Mouse (Mus musculus) olfactory bulb, adult 2 months (tissue): ENCODE measurements at regions not wholly inside any gene's neighbourhood (a gene's known extent, or its start where the extent isn't known, plus 50 kb on each side); places are given as distances from the start of the nearest gene placed in this dataset.

Source experiments
- H3K27ac ChIP-seq: fragments of 200-500 bp; 2 replicates; pipeline ENCODE4 v1.5.1; 2012; ENCODE audit warnings: low read depth, low read length; ENCODE audit not compliant: insufficient read depth
- H3K4me1 ChIP-seq: fragments of 200-500 bp; 2 replicates; pipeline ENCODE4 v1.6.1; 2012; ENCODE audit warnings: low read length; ENCODE audit not compliant: control insufficient read depth, insufficient read depth
- H3K4me3 ChIP-seq: fragments of 200-500 bp; 2 replicates; pipeline ENCODE4 v1.5.1; 2012; ENCODE audit warnings: mild to moderate bottlenecking, low read depth, low read length, moderate library complexity; ENCODE audit not compliant: insufficient read depth
- CTCF ChIP-seq: fragments of 200-500 bp; IDR thresholded peaks from 2 replicates; pipeline ENCODE4 v1.5.1; 2012; ENCODE audit warnings: low read depth, mild to moderate bottlenecking, low read length, moderate library complexity; ENCODE audit not compliant: insufficient read depth
- POLR2A ChIP-seq: fragments of 200-500 bp; IDR thresholded peaks from 2 replicates; pipeline ENCODE4 v1.6.1; 2012; ENCODE audit warnings: mild to moderate bottlenecking, low read depth, low read length, moderate library complexity; ENCODE audit not compliant: insufficient read depth
- WGBS: fragments of 180-500 bp; shearing (Covaris S2); methylation state at CpG from one replicate; pipeline ENCODE4 v1.1.7; 2018; 5-methylcytosine and 5-hydroxymethylcytosine counted together

GRCm38 (mm10) chr3:149704478-149704877 is 714.1 kb upstream of the Adgrl2 start:
- TF ChIP-seq CTCF (no peak), POLR2A (no peak)
- no peak overlapping the region for H3K4me3 ChIP-seq
- H3K4me1 ChIP-seq, result no peaks in the 10 kb centered on the region
- WGBS, result 97% methylated on average over 4 of the region's 4 CpGs
- H3K27ac ChIP-seq, result no peak overlapping the region

DNA sequence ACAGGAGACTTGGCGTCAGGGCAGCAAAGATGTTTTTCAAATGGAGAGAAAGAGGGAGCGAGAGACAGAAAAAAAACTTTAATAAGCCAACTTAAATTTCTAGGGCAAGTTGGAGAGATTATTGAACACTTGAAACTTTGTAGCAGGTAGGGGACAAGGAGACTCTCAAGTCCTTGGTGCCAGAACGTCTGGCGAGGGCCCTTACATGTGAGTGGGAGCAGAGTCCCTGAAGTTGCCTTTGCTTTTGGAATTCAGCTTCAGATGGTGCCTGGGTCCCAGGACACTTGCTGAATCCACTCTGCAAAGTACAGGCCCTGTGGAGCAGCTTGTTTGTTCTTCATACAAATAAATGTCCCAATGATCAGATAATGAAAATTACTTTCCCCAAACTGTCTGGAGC is 693.2 kb upstream of the Adgrl2 start:
- H3K4me3 ChIP-seq, result no peak overlapping the region
- no peaks in the 10 kb centered on the region for H3K4me1 ChIP-seq
- no peak for TF ChIP-seq CTCF
- TF ChIP-seq POLR2A, result no peak
- 90% methylated on average over 4 of the region's 4 CpGs for whole genome bisulfite sequencing
- no peak overlapping the region for H3K27ac ChIP-seq

DNA sequence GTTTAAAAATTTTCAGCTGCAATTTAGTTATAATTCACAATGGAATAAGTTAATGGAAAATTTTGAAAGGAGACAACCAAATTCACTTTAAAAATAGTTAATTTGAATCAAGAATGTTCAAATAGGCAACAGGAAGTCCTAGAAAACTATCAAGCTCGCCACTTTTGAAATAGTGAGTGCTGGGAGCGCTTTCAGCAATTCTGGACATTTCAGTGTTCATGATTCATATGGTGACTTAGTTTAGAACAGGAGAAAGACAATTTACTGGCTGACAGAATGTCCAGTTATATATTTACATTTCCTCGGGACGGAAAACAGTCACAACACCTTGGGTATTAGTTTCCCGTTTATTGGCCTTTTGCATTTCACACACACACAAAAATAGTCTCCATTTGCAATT is 691.9 kb upstream of the Adgrl2 start:
- WGBS, result 89% methylated on average over 5 of the region's 5 CpGs
- TF ChIP-seq CTCF, result no peak
- no peak for TF ChIP-seq POLR2A
- Histone ChIP-seq H3K4me3 (no peak overlapping the region), H3K27ac (no peak overlapping the region), H3K4me1 (no peaks in the 10 kb centered on the region)

DNA sequence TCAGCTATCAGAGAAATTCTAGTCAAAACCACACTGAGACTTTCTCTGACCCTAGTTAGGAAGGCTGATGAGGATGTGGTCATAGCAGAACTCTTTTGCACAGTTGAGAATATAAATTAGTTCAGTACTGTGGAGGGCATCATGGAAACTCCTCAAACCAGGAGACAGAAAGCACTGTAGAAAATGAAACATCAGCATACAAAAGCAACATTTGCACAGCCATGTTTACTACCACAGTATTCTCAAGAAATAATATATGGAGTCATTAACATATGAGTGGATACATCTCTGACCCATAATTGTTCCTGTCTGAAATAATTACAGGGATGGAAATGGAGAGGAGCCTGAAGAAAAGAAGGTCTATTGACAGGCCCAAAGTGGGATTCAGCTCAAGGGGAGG is 683.6 kb upstream of the Adgrl2 start:
- no peak for TF ChIP-seq CTCF
- no peak for TF ChIP-seq POLR2A
- no peak overlapping the region for H3K27ac ChIP-seq
- no peak overlapping the region for H3K4me3 ChIP-seq
- no peaks in the 10 kb centered on the region for H3K4me1 ChIP-seq

DNA sequence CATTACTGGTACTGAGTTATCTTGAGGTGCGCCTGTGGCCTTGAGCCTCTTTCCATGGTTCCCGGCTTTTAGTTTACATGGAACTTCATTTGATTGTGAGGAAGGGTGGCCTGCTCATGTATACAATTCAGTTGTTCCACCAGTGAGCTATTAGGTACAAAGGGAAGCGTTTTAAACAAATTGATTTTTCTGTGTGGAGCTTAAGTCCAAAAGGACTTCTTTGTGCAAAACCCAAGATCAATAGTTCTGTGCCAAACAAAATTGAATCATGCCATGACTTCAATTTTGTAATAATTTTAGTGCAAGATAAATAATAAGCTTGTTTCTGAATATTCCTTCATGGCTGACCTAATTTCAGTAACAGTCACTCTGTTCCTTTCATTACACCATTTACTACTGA is 674.3 kb upstream of the Adgrl2 start:
- WGBS, result 92% methylated on average over 3 of the region's 3 CpGs
- Histone ChIP-seq H3K27ac (no peak overlapping the region), H3K4me1 (no peaks in the 10 kb centered on the region), H3K4me3 (no peak overlapping the region)
- no peak for TF ChIP-seq POLR2A
- no peak for TF ChIP-seq CTCF

- WGBS, result 85% methylated on average over 2 of the region's 2 CpGs
- Histone ChIP-seq H3K4me1 (no peaks in the 10 kb centered on the region), H3K4me3 (no peak overlapping the region), H3K27ac (no peak overlapping the region)
- no peak for TF ChIP-seq CTCF
- no peak for TF ChIP-seq POLR2A
Measured at GRCm38 (mm10) chr3:149638324-149638723, 648.0 kb upstream of the Adgrl2 start.

- TF ChIP-seq CTCF (no peak), POLR2A (no peak)
- Histone ChIP-seq H3K4me3 (no peak overlapping the region), H3K27ac (no peak overlapping the region), H3K4me1 (no peaks in the 10 kb centered on the region)
Measured at GRCm38 (mm10) chr3:149626186-149626585, 635.8 kb upstream of the Adgrl2 start.

DNA sequence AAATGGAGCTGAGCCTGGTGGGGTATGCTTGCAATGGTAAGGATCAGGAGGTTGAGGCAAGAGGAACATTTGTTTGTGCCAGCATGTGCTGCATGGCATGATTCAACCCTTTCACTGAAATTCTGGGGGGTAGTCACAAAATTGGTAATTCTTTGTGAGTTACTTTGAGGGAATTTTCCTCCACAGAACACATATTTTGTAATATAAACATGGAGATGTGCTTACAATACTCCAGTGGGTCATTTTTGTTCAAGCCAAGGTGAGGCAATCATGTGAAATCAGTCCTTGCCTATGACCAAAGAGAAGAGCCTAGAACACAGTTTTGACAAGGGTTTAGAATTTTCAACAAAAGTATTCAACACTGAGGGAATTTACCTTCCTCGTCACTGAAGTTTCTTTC is 635.1 kb upstream of the Adgrl2 start:
- H3K4me3 ChIP-seq, result no peak overlapping the region
- TF ChIP-seq POLR2A, result no peak
- WGBS, result 95% methylated on average over 1 of the region's 1 CpGs
- H3K27ac ChIP-seq, result no peak overlapping the region
- no peaks in the 10 kb centered on the region for H3K4me1 ChIP-seq

GRCm38 (mm10) chr3:149625066-149625465 is 634.7 kb upstream of the Adgrl2 start:
- Histone ChIP-seq H3K4me1 (no peaks in the 10 kb centered on the region), H3K4me3 (no peak overlapping the region), H3K27ac (no peak overlapping the region)
- WGBS, result 82% methylated on average over 3 of the region's 3 CpGs
- no peak for TF ChIP-seq CTCF
- TF ChIP-seq POLR2A, result no peak

DNA sequence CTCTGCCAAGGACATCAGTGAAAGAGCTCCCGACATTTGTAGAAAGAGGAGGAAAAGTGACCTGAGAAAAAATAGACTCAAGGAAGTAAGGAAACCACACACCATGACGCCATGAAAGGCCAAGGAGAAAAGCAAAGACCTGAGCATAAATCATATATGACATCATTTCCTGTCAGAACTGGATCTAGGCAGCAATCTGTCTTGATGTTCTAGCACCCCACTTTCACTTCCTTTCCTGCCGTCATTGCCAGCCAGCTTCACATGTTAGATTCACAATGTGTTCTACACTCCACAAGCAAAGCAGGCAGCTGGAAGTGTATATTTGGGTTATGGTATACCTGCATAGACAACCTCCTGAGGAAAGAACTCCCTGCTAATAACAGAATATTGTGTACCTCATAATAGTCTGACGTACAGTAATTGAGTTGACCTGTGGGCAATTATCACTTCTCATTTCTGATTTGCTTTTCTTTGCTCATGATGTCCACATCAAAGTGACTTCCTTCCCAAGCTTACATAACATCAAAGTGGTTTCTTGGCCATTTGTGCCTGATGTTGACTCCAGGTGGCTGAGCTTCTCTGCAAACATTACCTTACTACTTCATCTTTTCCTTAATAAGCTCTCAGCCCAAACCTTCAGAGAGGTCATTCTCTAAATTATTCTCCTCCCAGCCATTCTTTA is 633.6 kb upstream of the Adgrl2 start:
- Histone ChIP-seq H3K27ac (no peak overlapping the region), H3K4me3 (no peak overlapping the region), H3K4me1 (no peaks in the 10 kb centered on the region)
- TF ChIP-seq CTCF (no peak), POLR2A (no peak)
- WGBS, result 86% methylated on average over 4 of the region's 4 CpGs
